Mouse (Mus musculus) cerebellum, postnatal 10 days (tissue): ENCODE measurements around the gene Rhbdd2.
A peak's percentile ranks its signal among the peaks of the same experiment; 100 is the strongest.

Experiments
- DNase-seq, 2 experiments: peaks; one replicate each; pipeline ENCODE4 v3.0.0; 2021; ENCODE audit warnings: mixed read lengths in 2 of 2

The Rhbdd2 gene

GRCm38 (mm10) chr5:135646038-135646437 lies 13.6 kb downstream of the Rhbdd2 start:
- DNase-seq, result no peak

DNA sequence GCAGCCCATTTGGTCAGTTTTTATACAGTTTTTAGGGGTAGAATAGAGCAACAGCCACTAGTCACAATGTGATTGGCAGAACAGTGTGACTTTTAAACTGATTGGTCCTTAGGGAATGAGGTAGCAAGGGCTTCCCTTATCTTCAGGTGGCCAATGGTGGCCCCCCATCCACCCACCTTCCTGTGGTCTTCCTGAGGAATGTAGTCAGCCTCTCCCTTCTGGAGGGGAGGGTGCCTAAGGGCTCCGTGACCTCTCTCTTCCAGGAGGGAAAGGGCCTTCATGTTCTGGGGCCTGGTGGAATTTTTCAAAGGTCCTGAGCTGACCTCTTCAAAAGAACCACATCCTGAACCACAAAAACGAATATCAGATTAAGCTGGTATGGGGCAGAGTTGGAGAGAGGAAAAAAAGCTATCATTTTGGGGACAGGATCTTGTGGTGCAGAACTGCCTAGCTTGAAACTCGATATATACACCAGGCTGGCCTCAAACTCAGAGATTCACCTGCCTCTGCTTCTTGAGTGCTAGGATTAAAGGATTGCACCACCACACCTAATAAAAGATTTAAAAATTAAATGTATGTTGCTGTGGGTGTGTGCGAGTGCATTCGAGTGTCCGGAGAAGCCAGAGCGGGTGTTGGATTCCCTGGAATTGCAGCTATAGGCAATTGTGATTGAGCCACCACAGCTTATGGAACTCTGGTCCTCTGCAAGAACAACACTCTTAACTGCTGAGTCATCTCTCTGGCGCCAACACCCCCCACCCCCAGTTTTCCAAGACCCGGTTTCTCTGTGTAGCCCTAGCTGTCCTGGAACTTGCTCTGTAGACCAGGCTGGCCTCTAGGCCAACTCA lies 16.3 kb downstream of the Rhbdd2 start:
- DNase-seq, result no peak

GRCm38 (mm10) chr5:135649309-135649633 lies 16.9 kb downstream of the Rhbdd2 start:
- DNase-seq, result no peak

DNA sequence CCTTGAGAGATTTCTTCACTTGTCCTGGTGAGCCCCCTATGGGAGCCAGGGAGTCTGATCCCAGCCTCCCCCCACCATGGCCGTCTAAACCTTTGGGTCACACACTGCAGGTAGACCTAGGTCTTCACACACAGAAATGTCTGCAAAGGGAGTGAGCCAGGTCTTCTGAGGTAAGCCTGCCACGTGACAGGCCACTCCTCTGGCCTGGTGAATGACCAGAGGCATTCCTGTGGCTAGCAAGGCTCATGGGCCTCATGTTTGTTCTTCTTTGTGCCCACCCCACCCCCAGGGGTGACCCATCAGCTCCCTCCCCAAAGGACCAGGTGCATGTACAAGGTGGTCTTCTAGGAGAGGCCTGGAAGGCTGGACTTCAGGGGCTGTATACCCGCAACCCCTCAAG lies 19.1 kb downstream of the Rhbdd2 start:
- no peak for DNase-seq

GRCm38 (mm10) chr5:135653209-135653608 lies 20.8 kb downstream of the Rhbdd2 start:
- no peak for DNase-seq

GRCm38 (mm10) chr5:135656046-135656445 lies 23.6 kb downstream of the Rhbdd2 start:
- DNase-seq, result no peak

DNA sequence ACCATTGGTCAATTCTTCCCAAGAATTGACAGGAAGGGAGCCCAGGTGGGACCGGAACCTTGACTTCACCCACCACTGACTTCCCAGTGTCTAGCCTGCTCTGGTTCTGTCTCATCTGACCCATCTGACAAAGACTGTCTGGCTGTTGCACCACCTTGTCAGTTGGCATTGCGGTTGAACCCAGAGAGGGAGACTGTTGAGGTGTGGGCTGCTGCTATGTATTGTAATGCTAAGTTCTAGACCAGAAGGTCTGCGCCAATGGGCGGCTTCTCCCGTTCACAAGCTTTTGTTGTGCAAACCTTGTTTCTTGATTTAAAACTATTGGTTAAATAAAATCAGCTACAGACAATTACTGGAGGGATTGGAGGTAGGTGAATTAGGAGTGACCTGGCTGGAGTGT lies 24.7 kb downstream of the Rhbdd2 start:
- DNase-seq, result no peak

DNA sequence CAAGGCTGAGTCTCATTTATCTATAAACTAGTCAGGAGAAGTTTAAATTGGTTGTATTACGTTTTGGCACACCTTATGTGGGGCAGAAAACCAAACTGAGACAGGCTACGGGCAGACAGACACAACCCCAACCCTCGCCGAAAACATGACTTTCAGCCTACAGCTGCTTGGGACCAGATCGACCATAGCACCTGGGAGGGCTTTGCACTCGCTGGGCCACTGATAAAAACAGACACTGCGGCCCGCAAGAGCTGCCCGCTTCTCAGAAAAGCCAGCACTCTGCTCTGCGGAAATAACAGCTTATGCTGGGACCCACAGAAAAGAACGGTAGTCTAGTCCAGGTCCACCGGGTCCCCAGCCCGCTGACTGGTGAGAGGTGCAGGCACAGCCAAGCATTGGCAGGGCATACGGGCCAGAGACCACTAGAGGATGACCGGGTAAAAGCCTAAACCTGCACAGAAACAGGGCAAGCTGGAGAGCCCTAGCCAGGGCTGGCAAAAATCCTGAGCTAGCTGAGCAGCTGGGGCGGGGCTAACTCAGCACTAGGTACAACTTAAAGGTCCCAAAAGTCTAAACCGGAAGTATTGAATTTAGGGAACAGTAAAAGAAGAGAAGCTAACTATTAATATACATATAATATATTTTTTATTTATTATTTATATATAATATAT lies 25.4 kb downstream of the Rhbdd2 start:
- peak; percentile 42 to 56 for DNase-seq

DNA sequence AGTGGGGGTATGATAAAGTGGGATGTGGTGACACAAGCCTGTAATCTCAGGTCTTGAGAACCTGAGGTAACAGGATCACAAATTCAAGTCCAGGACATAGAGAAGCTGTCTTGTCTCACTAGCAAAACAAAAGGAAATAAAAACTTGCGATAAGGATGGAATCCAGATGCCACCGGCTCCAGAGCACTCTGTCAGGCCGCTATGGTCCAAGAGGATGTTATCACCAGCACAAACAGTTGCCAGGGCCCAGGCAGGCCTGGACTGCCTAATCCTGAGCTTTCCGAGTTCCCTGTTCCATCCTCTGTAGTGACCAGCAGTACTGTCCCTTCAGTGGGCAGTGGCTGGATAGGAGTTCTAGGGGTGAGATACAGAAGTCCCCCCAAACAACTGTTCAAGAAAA lies 27.5 kb downstream of the Rhbdd2 start:
- no peak for DNase-seq

GRCm38 (mm10) chr5:135660535-135660934 lies 28.1 kb downstream of the Rhbdd2 start:
- no peak for DNase-seq

DNA sequence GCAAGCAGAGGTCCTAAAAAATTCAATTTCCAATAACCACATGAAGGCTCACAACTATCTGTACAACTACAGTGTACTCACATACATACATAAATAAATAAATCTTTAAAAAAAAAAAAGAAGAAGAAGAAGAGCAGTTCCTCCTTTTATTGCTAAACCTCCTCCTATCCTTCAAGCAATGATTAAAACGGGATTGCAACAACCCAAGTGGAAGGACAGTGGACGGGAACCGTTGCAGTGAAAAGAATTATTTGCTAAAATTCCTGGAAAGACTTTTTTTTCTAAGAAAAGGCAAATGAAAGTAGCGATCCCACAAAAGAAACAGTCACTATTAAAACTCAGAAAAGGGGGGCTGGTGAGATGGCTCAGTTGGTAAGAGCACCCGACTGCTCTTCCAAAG lies 34.5 kb downstream of the Rhbdd2 start:
- DNase-seq, result no peak

- no peak for DNase-seq
Observed at GRCm38 (mm10) chr5:135668071-135668470, 35.7 kb downstream of the Rhbdd2 start.

DNA sequence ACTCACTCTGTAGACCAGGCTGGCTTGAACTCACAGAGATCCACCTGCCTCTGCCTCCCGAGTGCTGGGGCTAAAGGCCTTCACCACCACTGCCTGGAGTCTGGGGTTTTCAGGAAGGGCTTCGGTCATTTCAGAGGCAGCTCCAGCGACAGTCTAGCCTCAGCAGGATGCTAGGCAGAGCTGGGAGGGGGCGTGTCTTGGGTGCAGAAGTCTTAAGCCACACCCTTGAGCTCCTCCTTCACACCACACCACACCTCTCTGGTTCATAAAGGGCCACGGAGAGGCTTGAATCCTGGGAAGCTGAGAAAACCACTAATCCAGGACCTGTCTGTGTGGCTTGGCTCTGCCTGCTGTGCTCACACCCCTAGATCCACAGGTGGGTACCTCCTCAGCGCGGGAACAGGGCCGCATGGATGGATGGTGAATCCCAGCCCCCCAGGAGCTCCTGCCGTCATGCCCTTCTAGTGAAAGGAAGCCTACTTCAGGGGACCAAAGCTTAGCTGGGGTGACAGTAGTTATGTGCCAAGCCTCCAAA lies 37.4 kb downstream of the Rhbdd2 start, which contains the start of gene Por:
TSS of gene Por (plus strand) at position 293 of the 535 bp plus-strand sequence.
- DNase-seq, result no peak

GRCm38 (mm10) chr5:135670881-135671280 lies 38.5 kb downstream of the Rhbdd2 start:
- DNase-seq, result no peak

- DNase-seq, result no peak
Observed at GRCm38 (mm10) chr5:135672509-135672908, 40.1 kb downstream of the Rhbdd2 start.

- DNase-seq, result no peak
Observed at GRCm38 (mm10) chr5:135672980-135673379, 40.6 kb downstream of the Rhbdd2 start.

GRCm38 (mm10) chr5:135674349-135674775 lies 41.9 kb downstream of the Rhbdd2 start:
- DNase-seq, result no peak

DNA sequence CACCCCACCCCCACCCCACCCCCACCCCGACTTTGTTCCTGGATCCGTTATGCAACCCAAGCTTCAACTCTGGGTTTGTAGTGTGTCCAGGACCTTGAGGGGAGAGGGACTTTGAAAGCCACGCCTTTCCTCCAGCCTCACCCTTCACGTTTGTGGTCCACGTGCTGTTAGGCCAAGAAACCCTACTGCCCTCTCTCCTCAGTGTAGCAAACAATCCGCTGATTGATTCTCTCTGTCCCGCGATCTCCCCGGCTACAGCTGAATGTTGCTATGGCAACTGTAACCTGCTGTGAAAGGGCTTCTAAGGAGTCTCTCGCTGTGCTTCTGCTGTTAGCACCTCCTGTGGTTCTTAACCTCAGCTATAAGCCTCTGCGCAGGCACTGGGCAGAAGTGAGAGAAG lies 42.4 kb downstream of the Rhbdd2 start:
- peak; percentile 68 to 75 for DNase-seq

DNA sequence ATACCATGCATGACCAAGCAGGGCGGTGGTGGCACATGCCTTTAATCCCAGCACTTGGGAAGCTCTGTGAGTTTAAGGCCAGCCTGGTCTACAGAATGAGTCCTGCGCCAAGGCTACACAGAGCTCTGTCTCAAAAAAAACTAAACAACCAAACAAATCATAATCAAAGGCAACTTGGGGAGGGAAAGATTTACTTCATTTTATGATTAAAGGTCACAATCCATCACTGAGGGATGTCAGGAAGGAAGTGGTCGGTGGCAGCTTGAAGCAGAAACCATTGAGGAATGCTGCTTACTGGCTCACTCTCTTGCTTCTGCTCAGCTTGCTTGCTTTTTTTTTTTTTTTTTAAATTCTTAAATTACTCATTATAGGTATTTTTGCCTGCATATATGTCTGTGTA lies 44.3 kb downstream of the Rhbdd2 start:
- DNase-seq, result no peak

DNA sequence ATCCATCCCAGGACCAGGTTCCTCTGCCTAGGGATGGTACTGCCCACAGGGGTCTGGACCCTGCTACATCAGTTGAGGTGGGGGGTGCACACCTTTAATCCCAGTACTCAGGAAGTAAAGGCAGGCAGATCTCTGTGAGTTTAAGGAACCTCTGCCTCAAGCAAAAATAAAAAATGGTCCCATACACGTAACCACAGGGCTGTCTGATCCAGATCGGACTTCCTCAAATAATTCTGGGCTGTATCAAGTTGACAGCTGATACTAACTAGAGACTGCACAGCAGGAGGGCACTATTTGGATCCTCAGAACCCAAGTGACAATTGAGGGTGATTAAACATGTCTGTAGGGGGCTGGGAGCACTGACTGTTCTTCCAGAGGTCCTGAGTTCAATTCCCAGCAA lies 44.8 kb downstream of the Rhbdd2 start:
- no peak for DNase-seq

- no peak for DNase-seq
Observed at GRCm38 (mm10) chr5:135678481-135678880, 46.1 kb downstream of the Rhbdd2 start.

GRCm38 (mm10) chr5:135680967-135681545 lies 48.6 kb downstream of the Rhbdd2 start:
- DNase-seq, result no peak

- DNase-seq, result no peak
Observed at GRCm38 (mm10) chr5:135682009-135682408, 49.6 kb downstream of the Rhbdd2 start.
